Mouse (Mus musculus) testis, postnatal 10 days (tissue): ENCODE results near the gene Frem2.

Source experiments
- DNase-seq: peaks from one replicate; pipeline ENCODE4 v3.0.0; 2021; ENCODE audit warnings: low spot score

Gene Frem2

DNA sequence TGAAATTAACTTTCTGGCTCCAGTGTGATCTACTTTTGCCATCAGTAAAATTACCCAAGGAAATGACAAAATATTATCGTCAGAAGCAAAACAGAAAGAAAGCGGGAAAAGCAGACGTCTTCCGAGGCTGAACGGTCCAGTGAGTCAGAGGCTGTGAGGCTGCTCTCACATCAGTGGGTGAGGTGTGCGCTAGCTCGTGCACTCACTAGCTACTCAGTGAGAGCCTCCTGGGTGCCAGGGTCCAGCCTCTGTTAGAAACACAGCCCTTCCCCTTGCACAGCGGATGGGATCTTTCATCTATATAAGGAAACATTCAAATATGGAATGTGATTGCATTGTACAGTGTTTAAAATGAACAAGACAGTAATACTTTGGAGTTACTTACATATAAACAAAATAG, 36.8 kb downstream of the Frem2 start:
- no peak for DNase-seq

DNA sequence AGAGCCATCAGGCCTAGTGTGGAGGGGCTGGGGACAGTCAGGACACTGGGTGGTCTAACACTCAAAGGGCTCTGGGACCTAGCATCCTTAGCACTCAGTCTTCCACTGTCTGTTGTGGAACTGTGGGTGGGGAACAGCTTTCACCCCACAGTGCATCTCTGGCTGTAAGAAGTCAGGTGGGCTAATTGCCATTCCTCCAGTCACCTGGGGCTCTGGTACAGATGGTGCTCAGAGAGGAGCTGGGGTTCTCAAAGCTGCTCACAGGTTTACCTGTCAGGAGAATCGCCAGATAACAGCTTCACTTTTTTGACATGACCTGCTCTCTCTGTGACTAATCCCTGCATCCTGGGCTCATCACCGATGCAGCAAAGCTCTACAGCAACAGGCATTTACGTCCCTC, 46.0 kb downstream of the Frem2 start:
- no peak for DNase-seq

DNA sequence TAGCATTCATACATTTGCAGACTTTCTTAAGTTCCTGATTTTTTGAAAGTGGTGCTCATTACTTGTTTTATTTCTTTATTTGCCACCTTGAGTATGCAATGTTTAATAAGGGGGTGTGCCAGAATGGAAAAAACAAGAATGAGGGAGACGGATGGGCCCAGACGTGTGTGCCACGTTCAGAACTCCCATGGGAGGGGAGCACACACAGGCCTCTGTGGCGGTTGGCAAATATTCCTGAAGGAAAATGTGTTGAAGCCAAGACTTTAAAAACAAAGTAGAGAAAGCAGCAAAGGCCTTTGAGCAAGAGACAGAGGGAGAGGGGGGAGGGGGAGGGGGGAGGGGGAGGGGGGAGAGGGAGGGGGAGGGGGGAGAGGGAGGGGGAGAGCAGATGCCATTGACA, 47.3 kb downstream of the Frem2 start:
- DNase-seq = no peak

DNA sequence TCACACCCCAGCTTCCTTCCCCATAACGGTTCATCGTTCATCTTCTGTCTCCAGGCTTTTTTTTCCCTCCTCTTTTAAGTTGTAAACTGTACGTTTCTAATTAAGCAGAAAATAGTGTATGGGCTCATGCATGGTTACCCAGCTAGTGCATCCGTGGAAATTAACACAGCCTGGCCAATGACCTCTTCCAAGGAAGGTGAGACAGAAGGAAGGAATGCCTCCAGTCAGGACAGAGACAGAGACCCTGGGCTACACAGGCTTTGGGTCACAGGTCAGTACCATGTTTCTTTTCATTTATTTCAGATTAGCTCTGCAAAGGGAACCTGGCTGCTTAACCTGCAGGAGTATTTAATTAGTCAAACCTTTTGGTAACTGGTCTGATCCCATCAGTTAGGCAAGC, 57.0 kb downstream of the Frem2 start:
- no peak for DNase-seq

DNA sequence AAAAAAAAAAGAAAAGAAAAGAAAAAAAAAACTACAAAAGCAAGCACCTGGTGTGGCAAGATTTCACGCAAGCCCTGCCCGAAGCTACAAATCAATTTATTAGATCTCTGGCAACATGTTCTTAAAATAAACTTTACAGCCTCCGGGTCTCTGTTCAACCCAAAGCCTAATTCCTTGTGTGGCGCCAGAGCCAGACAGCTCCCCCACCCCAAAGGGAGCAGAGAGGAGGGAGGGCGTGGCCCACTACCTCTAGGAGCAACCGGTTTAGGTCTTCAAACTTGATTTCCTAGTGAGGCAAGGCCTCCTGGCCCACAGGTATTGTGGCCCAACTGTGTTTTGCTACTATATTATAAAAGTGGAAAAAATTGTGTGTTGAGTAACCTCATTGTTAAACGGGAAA, 57.8 kb downstream of the Frem2 start:
- DNase-seq = no peak

DNA sequence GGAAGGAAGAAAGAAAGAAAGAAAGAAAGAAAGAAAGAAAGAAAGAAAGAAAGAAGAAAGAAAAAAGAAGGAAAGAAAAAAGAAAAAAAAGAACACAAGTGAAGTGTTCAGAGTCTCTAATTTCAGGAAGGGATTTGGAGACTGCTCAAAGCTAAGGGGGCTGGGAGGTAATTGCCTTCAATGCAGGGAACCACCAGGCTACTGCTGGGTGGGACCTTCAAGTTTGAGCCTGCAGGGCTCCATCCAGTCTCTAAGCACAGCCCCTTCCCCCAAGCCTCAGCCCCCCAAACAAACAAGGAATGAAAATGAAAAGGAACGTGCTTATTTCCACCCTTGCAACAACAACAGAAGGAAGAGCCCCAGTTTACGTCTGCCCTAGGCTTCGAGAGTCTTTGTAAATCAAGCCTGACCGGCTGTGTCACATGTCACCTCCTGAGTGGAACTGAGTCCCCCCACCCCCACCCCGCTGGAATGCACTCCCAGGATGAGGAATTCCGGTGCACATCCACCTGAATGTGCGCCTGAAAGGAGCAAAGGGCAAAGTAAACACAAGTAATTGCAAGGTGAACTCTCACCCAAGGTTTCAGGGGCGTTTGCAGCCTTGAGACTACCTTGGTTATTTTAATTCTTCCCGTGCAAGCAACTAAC, 58.9 kb downstream of the Frem2 start:
- no peak for DNase-seq

DNA sequence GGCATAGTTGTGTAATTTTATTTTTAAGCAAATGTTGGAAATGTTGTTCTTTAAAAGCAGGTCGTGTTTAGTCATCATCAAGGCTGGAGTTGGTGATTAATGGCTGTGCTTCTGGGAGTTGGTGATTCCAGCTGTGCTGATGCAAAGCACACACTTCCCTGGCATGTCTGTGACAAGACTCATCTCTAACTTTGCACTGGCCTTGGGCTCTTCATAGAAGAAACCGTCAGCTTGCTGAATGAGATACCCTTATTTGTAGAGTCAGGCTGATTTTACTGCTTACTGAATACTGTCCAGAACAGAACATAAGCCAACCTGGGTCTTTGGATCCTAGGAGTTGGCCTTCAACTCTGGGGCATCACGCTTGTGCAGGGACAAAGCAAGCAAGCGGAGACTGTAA, 62.7 kb downstream of the Frem2 start:
- no peak for DNase-seq

DNA sequence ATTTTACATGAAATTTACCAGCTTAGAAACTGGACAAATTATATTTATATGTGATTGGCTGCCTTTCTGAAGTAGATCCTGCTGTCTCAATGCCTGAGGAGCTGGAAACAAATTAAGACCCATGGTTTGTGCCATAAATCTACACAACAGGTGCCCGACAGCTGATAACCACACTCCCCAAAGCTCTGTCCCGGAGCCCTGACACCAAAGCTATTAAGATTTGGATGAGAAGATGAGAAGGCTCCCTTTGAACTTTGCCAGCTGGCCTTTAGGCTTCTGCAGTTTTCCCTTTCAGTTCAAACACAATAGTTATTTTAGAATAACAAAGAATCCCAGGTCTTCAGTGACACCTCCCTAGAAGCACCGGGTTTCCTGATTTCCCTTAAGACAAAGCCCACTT, 63.4 kb downstream of the Frem2 start:
- DNase-seq = no peak

DNA sequence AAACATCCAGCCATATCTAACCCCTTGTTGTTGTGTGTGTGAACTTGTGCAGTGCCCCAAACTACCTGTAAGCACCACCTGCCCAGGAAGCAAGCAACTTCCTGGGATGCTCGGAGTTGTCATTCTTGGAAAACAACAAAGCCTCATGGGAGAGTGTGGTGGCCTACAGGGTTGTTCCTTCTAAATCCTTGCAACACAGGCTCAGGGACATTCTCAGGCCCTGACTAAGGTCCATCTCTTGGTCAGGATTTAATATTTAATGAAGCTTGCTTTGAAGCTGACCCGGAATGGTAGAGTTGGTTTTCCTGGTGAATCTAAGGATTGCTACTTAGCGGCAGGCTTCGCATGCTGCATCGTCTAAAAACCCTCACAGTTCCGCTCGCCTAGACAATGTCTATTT, 65.1 kb downstream of the Frem2 start:
- no peak for DNase-seq

DNA sequence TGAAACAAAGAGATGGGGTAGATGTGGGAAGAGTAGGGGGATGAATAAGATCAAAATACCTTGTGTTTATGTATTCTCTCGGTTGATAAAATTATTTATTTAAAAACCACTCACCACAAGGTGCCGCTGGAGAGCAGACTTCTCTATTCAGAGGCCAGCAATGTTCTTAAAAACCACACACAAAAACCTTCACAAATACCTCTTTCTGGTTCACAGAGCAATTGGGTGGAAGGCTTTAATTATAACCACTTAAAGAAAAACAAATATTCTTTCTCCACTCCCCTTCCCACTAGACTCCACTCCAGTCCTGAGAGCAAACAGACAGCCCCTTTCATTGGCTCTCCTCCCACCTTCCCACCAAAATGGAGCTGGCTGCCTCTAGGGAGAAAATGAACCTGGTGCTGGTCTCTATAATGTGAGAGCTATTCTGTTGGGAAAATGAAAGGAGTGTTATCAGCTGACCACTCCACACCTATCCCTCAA, 67.0 kb downstream of the Frem2 start:
- DNase-seq = peak; percentile 84

DNA sequence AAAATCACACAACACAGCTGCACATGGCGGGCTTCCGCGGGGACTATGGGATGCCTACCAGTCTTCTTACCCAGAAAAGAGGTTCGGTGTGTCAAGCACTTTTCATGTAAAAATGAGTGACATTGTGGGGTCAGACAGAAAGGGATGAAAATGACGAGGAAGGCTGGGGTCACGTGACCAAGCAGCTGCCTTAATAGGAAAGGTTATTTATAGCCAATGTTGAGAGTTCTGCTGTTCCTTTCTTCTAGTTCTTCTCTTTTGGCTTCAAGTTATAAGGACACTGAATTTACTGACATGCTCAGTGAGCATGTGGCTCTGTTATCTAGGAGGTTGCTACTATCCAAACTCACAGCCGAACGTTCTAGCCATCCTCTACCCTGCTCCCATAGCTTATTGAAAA, 73.9 kb downstream of the Frem2 start:
- no peak for DNase-seq

DNA sequence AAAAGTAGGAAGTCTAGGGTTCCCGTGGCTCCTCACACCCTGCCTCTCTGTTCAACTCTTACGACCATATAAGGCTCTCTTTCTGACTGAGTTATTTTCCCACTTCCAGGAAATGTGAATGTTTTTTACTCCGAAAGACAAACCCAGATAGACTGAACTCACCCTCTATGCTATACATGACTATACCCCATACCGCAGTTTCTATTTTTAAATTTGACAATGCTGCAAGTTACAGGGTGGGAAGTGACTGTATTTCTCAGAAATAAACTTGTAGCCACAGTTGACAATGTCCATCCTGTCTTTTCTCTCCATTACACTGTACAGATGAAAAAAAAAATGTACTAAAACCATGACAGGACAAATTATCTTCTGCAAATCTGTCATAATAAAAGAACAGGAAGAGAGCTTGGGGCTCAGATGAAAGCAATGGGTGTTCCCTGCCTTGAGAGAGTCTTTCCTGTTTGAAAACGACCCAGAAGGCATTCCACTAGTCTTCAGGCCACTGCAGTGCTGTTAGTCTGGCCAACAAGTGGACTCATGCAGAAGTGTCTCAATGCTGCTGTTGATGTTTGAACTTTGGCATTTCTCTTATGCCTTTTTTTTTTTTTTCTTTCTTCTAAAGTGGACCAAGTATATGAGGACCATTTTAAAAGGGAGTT, 76.4 kb downstream of the Frem2 start:
- DNase-seq = no peak

DNA sequence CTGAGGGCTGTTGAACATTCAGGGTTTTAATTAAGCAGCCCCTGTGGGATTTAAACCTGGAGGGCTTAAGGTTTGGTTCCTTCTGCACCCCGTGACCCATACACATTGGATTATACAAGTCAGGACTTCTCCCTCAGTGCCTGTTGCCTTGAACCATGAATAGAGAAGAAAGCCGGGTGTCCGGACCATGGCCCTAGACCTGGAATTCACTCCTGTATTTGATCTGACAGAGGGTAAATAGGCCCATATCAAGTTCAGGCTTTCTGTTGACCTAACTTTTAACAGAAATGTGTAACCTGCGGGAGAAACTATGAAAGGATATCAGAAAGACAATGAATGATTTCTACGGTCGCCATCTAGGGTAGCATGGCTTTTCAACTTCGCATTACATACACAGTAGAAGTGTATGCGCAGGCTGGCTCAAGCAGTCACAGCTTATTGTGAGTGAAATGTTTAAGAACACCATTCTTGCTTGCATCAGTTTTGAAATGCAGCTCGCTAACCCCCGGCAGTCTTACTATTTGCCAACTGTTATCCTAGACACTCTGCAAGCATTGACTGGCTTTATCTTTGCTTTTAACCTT, 77.9 kb downstream of the Frem2 start:
- DNase-seq = no peak

DNA sequence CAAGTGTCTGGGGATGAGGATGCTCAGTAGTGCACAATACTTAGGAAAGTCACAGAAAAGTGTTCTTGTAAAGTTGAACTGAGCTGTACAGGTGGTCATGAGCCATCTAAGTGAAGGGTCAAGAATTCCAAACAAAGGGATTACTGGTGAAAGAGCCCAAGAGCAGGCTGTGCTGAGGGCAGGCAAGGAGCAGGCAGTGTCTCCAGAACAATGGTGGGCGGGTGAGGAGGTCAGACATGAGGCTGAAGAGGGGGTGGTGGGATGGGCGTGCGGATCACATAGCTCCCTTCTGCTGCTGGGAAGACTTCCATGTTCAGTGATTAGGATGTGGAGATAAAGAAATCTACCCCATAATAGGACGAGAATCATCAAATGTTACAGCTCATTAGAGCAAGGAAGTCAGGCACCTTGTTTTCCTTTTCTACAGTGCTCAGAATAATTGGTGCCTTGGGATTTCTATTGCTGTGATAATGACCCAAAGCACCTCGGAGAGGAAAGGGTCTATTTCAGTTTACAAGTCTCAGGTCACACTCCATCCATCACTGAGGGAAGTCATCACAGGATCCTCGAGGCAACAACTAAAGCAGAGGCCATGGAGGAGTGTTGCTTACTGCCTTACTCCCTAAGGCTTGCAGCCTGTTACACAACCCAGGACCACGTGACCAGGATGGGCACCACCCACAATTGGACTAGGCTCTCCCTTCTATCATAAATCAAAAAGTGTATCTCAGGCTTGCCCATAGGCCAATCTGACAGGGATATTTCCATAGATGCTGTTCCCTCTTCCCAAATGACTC, 80.6 kb downstream of the Frem2 start:
- DNase-seq = no peak

DNA sequence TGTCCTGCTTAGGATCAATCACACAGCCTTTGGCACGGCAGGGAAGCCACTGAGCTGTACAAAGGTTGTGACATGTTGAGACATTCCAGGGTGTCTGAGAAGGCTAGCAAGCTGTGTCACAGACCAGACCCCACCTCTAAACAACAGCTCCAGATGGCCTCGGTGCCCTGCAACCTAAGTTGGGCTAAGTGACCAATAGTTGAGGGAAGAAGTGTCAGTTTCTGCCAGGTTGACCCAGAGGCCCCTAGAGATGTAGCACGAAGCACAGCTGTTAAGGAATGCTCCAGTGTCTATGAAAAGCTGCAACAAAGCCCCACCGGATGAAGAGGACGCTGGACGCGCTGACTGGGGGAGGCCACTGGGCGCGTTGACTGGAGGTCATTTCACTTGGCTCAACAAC, 83.0 kb downstream of the Frem2 start:
- DNase-seq = no peak

DNA sequence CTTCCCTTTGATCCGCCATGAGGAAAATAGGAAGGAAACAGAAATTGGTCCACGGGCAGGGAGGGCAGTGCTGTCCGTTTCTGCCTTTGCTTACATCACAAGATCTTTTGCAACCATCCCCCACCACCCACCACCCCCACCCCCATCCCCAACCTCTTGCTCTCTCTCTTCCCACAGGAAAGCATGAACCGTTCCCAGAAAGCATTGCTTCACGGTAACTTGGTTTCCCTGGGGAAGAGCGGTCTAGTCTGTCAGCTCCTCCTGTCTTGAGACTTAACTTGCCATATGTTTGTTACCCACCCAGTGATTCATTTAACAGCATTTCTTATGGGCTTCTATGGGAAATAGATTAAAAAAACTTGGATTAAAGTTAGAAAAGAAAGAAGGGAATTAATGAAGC, 85.5 kb downstream of the Frem2 start:
- DNase-seq = no peak

DNA sequence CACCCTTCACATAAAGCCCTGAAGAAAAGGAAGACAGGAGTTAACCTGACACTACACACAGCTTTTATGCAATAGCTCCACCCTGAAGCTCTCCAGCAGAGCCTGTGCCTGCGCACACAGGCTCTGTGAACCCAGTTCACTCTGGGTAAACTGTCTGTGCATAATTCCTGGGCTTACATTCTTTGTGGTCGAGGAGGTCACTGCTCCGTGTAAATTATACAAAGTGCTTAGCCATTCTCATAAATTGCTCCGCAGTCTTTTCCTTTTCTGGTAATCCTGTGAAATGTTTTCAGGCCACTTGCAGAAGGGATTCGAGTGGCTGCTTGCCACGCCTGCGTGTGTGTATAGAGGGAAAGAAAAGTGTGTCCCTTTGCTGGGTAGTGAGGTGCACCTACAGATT, 92.6 kb downstream of the Frem2 start:
- DNase-seq = no peak

DNA sequence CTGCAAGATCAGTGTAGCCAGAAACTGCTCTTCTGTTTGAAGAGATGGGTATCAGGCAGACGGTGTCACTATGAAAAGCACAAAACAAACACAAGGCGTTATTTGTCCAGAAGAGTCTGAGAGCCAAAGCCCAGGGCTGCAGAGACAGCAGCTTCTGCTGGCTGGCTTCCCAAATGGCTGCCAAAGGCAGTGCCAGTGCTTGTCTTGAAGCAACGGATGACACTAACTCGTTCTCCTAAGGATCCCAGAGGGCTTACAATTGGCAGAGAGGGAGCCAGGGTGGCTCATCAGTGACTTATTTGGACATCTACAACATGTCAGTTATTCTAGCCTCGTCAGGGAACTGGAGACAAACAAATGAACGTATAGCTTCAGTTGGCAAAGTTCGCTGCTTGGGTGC, 93.4 kb downstream of the Frem2 start:
- DNase-seq = no peak

DNA sequence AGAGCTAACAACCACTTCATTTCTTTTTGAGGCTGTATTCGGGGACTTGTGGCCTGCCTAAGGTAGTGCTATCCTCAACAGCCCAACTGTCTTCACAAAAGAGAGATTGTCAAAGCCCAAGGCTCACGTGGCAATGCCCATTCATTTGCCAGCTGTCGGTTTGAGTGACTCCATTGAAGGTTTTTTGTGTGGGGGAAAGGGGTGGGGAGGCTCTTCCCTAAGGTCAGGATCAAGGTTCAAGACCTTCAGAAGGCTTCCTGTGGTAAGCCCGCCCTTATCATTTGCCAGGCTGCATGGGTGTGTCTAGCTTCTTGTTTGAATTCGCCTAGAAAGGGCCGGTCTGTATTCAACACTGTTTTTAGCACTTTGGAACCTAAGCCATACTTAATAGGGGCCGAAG, 95.3 kb downstream of the Frem2 start:
- no peak for DNase-seq

DNA sequence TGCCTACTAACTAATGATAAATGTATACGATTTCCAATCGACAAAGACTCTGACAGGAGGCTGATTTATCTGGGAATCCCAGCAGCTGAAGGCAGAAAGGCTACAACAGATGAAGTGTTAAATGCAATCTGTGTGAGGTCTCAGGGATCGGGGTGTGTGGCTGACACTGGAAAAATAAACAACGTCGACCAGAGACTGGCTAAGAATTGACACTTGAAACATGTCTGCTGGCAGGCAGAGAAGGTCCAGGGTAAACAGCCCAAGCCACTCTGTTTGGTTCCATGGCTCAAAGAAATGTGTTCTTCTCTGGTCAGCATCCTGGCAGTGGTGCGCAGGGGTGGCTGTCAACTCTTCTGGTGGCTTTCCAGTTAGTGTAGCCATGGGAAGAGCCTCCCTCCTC, 98.1 kb downstream of the Frem2 start:
- DNase-seq = no peak

DNA sequence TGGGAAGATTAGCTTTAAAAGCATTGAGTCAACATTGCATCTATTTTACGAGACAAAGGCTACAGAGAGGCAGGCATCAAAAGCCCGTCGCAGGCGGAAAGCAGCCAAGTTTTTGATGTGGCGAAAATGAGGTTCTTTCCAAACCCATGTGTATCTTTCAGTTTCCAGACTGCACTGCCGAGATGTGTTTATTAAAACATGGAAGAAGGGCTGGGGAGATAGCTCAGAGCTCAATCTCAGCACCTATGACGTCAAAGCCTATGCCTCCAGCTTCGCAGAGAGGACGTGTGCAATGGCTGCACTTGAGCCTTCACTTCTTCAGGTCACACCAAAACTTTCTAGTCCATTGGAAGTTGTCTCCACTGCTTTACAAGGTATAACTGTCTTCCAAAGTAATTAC, 98.9 kb downstream of the Frem2 start:
- DNase-seq = no peak

DNA sequence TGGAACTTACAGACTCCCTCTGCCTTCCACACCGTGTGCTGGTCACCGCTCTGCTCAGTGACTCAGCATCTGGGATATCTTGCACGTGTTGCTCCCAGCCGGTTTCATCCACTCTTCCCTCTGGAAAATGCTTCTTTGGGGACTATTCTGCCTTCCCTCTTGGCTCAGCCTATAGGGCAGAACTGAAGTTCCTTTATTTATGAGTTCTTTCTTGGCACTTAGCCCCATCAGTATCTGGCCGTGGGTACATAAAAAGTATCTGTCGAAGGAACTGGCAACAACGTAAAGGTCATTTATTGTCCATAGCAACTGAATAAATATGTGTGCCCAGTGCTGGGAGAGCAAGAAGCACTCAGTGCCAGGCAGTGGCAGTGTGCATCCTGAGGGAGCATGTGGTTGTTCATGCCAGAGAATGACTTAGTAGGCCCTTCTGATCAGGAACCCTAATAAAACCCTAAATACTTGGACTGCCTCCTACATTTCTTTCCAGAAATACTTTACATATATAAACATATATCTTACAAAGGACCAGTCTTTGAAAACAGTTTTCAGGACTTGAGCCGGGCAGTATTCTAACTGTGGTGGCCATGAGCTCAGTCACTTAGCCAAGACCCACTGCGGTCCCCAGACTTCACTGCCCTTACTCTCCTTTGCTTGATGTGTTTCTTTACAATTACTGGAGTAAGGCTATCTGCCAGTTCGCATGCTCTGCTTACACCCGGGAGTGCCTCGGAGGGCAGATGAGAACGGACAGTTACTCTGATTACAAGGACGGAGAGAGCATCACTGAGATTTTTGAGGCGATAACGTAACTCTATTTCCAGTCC, 99.6 kb downstream of the Frem2 start:
- DNase-seq = no peak
